Comparison of ENCODE assay signal across 7 mouse cellular contexts in genomic region chr15:12248279-12248678, GRCm38 (mm10). TPM values are rescaled to one million over a fixed set of nuclear protein-coding genes. Genes with fewer than 3 reads are reported as not detected.
DNase-seq lines count a peak whose midpoint lies in the region; ATAC-seq lines count a peak whose summit lies in the region.

No protein-coding gene starts in this region.

- no peak overlapping the region for H3K9ac ChIP-seq in hindbrain, embryonic 11.5 days (ENCODE audit: low read depth, low read length)

- DNase-seq in hindbrain, embryonic 11.5 days (ENCODE audit: low spot score) = peak; percentile 57
- no peak for DNase-seq in hindbrain, embryonic 10.5 days (ENCODE audit: low spot score)
- DNase-seq in CD4-positive helper T cell, adult 2 months (ENCODE audit: low read depth, low spot score) = peak; percentile 64
- peak; percentile 47 for DNase-seq in MN1 (ENCODE audit: low spot score)
- peak; percentile 65 for DNase-seq in kidney, postnatal 10 days
- DNase-seq in thymus, postnatal 0 days (ENCODE audit: low spot score) = peak; percentile 75

- H3K4me2 ChIP-seq in hindbrain, embryonic 11.5 days (replicated peaks; ENCODE audit: low read depth, low read length) = no peak overlapping the region

- H3K4me3 ChIP-seq in hindbrain, embryonic 11.5 days (ENCODE audit: low read depth, low read length) = no peak overlapping the region
- no peak overlapping the region for H3K4me3 ChIP-seq in hindbrain, embryonic 10.5 days

- no peaks in the 10 kb centered on the region for H3K4me1 ChIP-seq in hindbrain, embryonic 11.5 days (replicated peaks; ENCODE audit: control insufficient read depth, insufficient read depth, low read length)
- peaks cover 14% of the 10 kb centered on the region; the same call in 1 of the 2 replicates for H3K4me1 ChIP-seq in hindbrain, embryonic 10.5 days (replicated peaks)

- no peaks in the 10 kb centered on the region for H3K9me3 ChIP-seq in hindbrain, embryonic 11.5 days (ENCODE audit: control insufficient read depth, low read length)
- H3K9me3 ChIP-seq in hindbrain, embryonic 10.5 days = no peaks in the 10 kb centered on the region; the same call in 1 of the 2 replicates

- H3K27me3 ChIP-seq in hindbrain, embryonic 11.5 days (ENCODE audit: control insufficient read depth, insufficient read depth, low read length) = no peaks in the 10 kb centered on the region
- no peaks in the 10 kb centered on the region; the same call in 1 of the 2 replicates for H3K27me3 ChIP-seq in hindbrain, embryonic 10.5 days (ENCODE audit: insufficient read depth, poor library complexity, severe bottlenecking)

- H3K36me3 ChIP-seq in hindbrain, embryonic 11.5 days (ENCODE audit: control insufficient read depth, insufficient read depth, low read length) = 0 out of 2 replicates have a peak, but pooled peaks cover 6% of the 10 kb centered on the region
- H3K36me3 ChIP-seq in hindbrain, embryonic 10.5 days = peaks cover 54% of the 10 kb centered on the region

- ATAC-seq in hindbrain, embryonic 11.5 days (ENCODE audit: low FRiP score) = no peak
- ATAC-seq in frontal cortex, adult (ENCODE audit: low TSS enrichment) = no peak

- WGBS in hindbrain, embryonic 11.5 days = 62% methylated on average over 4 of the region's 4 CpGs
- WGBS in hindbrain, embryonic 10.5 days = 66% methylated on average over 4 of the region's 4 CpGs

- H3K27ac ChIP-seq in hindbrain, embryonic 11.5 days (ENCODE audit: low read depth, low read length) = no peak overlapping the region
- H3K27ac ChIP-seq in hindbrain, embryonic 10.5 days = no peak overlapping the region

RNA-seq across cellular contexts. Expression of gene Mtmr12, which starts 43.5 kb away (rescaled TPM):
- 15.2 and 16.7 TPM in 2 replicates for polyA plus RNA-seq in hindbrain, embryonic 11.5 days (2014; fragmentation: Nextera tagmentation; extraction: Ambion mirVana)
- 15.1 and 17.9 TPM in 2 replicates for polyA plus RNA-seq in hindbrain, embryonic 10.5 days (2016; fragmentation: Nextera tagmentation; extraction: Ambion mirVana)
- 15.9 and 19.0 TPM in 2 replicates for polyA plus RNA-seq in thymus, postnatal 0 days (2015; fragmentation: Nextera tagmentation; extraction: Ambion mirVana)
